Mouse (Mus musculus) limb, embryonic 11.5 days (tissue): ENCODE data around the gene Pcca. TPM values are rescaled to one million over a fixed set of nuclear protein-coding genes. Genes with fewer than 3 reads are reported as not detected.
A peak's percentile ranks its signal among the peaks of the same experiment; 100 is the strongest.
"Not testable (repeated sequence)": the region's sequence is repeated elsewhere in the genome, so short reads cannot be mapped to it uniquely, and the experiment has no call there.

Experiments used
- ATAC-seq: fragments of 200-750 bp; cut with Nextera tagmentation; 2 replicates; pipeline ENCODE4 v1.8.0; 2017; ENCODE audit warnings: low read depth; ENCODE audit not compliant: insufficient number of reproducible peaks, low FRiP score, low TSS enrichment
- DNase-seq: peaks from one replicate; pipeline ENCODE4 v3.0.0-alpha.2; 2015; ENCODE audit warnings: low spot score
- H3K27ac ChIP-seq: fragments of 300-500 bp; sonication (generic); replicated peaks from 2 replicates; pipeline ENCODE4 v1.5.1; 2014; ENCODE audit warnings: low read depth, mild to moderate bottlenecking, low read length
- H3K27me3 ChIP-seq: fragments of 300-500 bp; sonication (generic); 2 replicates; pipeline ENCODE4 v1.6.1; 2014; ENCODE audit warnings: mild to moderate bottlenecking, low read length, mixed read lengths; ENCODE audit not compliant: control insufficient read depth, insufficient read depth
- H3K36me3 ChIP-seq: fragments of 300-500 bp; sonication (generic); 2 replicates; pipeline ENCODE4 v1.6.1; 2014; ENCODE audit warnings: mild to moderate bottlenecking, low read length, moderate library complexity, mixed read lengths; ENCODE audit not compliant: control insufficient read depth, insufficient read depth
- H3K4me1 ChIP-seq: fragments of 300-500 bp; sonication (generic); 2 replicates; pipeline ENCODE4 v1.6.1; 2014; ENCODE audit warnings: low read length, mixed read lengths; ENCODE audit not compliant: control insufficient read depth, insufficient read depth
- H3K4me2 ChIP-seq: fragments of 300-500 bp; sonication (generic); 2 replicates; pipeline ENCODE4 v1.6.1; 2014; ENCODE audit warnings: low read depth, mild to moderate bottlenecking, moderate library complexity; ENCODE audit not compliant: severe bottlenecking
- H3K4me3 ChIP-seq: fragments of 300-500 bp; sonication (generic); 2 replicates; pipeline ENCODE4 v1.5.1; 2014; ENCODE audit warnings: low read depth, low read length
- H3K9ac ChIP-seq: fragments of 300-500 bp; sonication (generic); 2 replicates; pipeline ENCODE4 v1.6.1; 2014; ENCODE audit warnings: mild to moderate bottlenecking, low read length
- H3K9me3 ChIP-seq: fragments of 300-500 bp; sonication (generic); 2 replicates; pipeline ENCODE4 v1.6.1; 2016; ENCODE audit warnings: low read length; ENCODE audit not compliant: control insufficient read depth
- WGBS: fragments of 180-500 bp; shearing (Covaris S2); extraction: QIAGEN DNeasy Blood & Tissue Kit; methylation state at CpG from one replicate; pipeline ENCODE4 v1.1.7; 2014; 5-methylcytosine and 5-hydroxymethylcytosine counted together
- polyA plus RNA-seq: library from polyadenylated mRNA; unstranded; fragments of >200 nt; fragmentation: Nextera tagmentation; extraction: Ambion mirVana; gene quantifications from 2 replicates; pipeline ENCODE4 v1.2.1, GENCODE M21; 2014

Gene Pcca
- polyA plus RNA-seq, 1 experiment from 2014 or later = 36.4 TPM

- WGBS = 84% methylated on average over 1 of the region's 1 CpGs
- H3K9me3 ChIP-seq = no peaks in the 10 kb centered on the region
- H3K27me3 ChIP-seq = no peaks in the 10 kb centered on the region
- no peaks in the 10 kb centered on the region for H3K36me3 ChIP-seq
- no peak overlapping the region for H3K4me2 ChIP-seq
- H3K27ac ChIP-seq = no peak overlapping the region
- H3K9ac ChIP-seq = no peak overlapping the region
- no peak overlapping the region for H3K4me3 ChIP-seq
- H3K4me1 ChIP-seq = peaks cover 5% of the 10 kb centered on the region; the same call in 1 of the 2 replicates
- no peak for ATAC-seq
- DNase-seq = no peak
These were observed 1.9 kb downstream of the Pcca start for GRCm38 (mm10) chr14:122535986-122536385.

- no peak overlapping the region for H3K27ac ChIP-seq
- no peaks in the 10 kb centered on the region for H3K9me3 ChIP-seq
- DNase-seq (no peak), ATAC-seq (no peak)
- no peak overlapping the region for H3K9ac ChIP-seq
- H3K4me2 ChIP-seq = no peak overlapping the region
- H3K4me3 ChIP-seq = no peak overlapping the region
- 92% methylated on average over 1 of the region's 1 CpGs for WGBS
- no peaks in the 10 kb centered on the region for H3K4me1 ChIP-seq
- no peaks in the 10 kb centered on the region for H3K27me3 ChIP-seq
- H3K36me3 ChIP-seq = no peaks in the 10 kb centered on the region
These were observed 14.3 kb downstream of the Pcca start for GRCm38 (mm10) chr14:122548421-122548820.

- Histone ChIP-seq H3K9me3 (no peaks in the 10 kb centered on the region), H3K4me2 (no peak overlapping the region), H3K27ac (no peak overlapping the region), H3K9ac (no peak overlapping the region), H3K4me3 (no peak overlapping the region), H3K4me1 (no peaks in the 10 kb centered on the region), H3K27me3 (no peaks in the 10 kb centered on the region), H3K36me3 (no peaks in the 10 kb centered on the region)
- DNase-seq = no peak
- 91% methylated on average over 1 of the region's 1 CpGs for WGBS
- no peak for ATAC-seq
These were observed 14.8 kb downstream of the Pcca start for GRCm38 (mm10) chr14:122548905-122549304.

GRCm38 (mm10) chr14:122552761-122553445 lies 18.8 kb downstream of the Pcca start:
- H3K4me1 ChIP-seq = no peaks in the 10 kb centered on the region
- no peaks in the 10 kb centered on the region for H3K36me3 ChIP-seq
- H3K4me2 ChIP-seq = no peak overlapping the region
- no peaks in the 10 kb centered on the region for H3K27me3 ChIP-seq
- no peaks in the 10 kb centered on the region for H3K9me3 ChIP-seq
- DNase-seq (no peak), ATAC-seq (no peak)
- no peak overlapping the region for H3K27ac ChIP-seq
- WGBS = 84% methylated on average over 7 of the region's 7 CpGs
- no peak overlapping the region for H3K4me3 ChIP-seq
- H3K9ac ChIP-seq = no peak overlapping the region

GRCm38 (mm10) chr14:122557353-122557752 lies 23.2 kb downstream of the Pcca start:
- H3K27ac ChIP-seq = no peak overlapping the region
- H3K4me1 ChIP-seq = no peaks in the 10 kb centered on the region
- no peaks in the 10 kb centered on the region for H3K27me3 ChIP-seq
- no peaks in the 10 kb centered on the region for H3K36me3 ChIP-seq
- H3K9me3 ChIP-seq = no peaks in the 10 kb centered on the region
- DNase-seq (no peak), ATAC-seq (no peak)
- no peak overlapping the region for H3K4me2 ChIP-seq
- no peak overlapping the region for H3K4me3 ChIP-seq
- 91% methylated on average over 9 of the region's 9 CpGs for WGBS
- H3K9ac ChIP-seq = no peak overlapping the region

GRCm38 (mm10) chr14:122560893-122561452 lies 26.8 kb downstream of the Pcca start:
- H3K4me3 ChIP-seq, H3K4me1 ChIP-seq, H3K27me3 ChIP-seq, H3K27ac ChIP-seq, H3K9ac ChIP-seq, H3K36me3 ChIP-seq, H3K9me3 ChIP-seq, H3K4me2 ChIP-seq, ATAC-seq, DNase-seq: not testable (repeated sequence)
- WGBS = 89% methylated on average over 1 of the region's 1 CpGs

- no peak overlapping the region for H3K4me3 ChIP-seq
- H3K9ac ChIP-seq = no peak overlapping the region
- no peak for ATAC-seq
- H3K27me3 ChIP-seq = no peaks in the 10 kb centered on the region
- no peaks in the 10 kb centered on the region for H3K9me3 ChIP-seq
- 87% methylated on average over 9 of the region's 9 CpGs for WGBS
- 0 out of 2 replicates have a peak, but pooled peaks cover 3% of the 10 kb centered on the region for H3K4me1 ChIP-seq
- H3K4me2 ChIP-seq = no peak overlapping the region
- DNase-seq = peak; percentile 19
- no peaks in the 10 kb centered on the region for H3K36me3 ChIP-seq
- no peak overlapping the region for H3K27ac ChIP-seq
These were observed 36.7 kb downstream of the Pcca start for GRCm38 (mm10) chr14:122570862-122571261.

GRCm38 (mm10) chr14:122574064-122574751 lies 40.1 kb downstream of the Pcca start:
- peak; percentile 20 for DNase-seq
- 0 out of 2 replicates have a peak, but pooled peaks cover 3% of the 10 kb centered on the region for H3K4me1 ChIP-seq
- no peak overlapping the region for H3K27ac ChIP-seq
- H3K4me2 ChIP-seq = no peak overlapping the region
- no peak for ATAC-seq
- H3K9me3 ChIP-seq = no peaks in the 10 kb centered on the region; the same call in 1 of the 2 replicates
- no peak overlapping the region for H3K9ac ChIP-seq
- H3K4me3 ChIP-seq = no peak overlapping the region
- WGBS = 84% methylated on average over 7 of the region's 7 CpGs
- no peaks in the 10 kb centered on the region for H3K36me3 ChIP-seq
- no peaks in the 10 kb centered on the region for H3K27me3 ChIP-seq
